Mouse (Mus musculus) heart, postnatal 0 days (tissue): Measurements from ENCODE around the gene Ets2. TPM values are rescaled to one million over a fixed set of nuclear protein-coding genes. Genes with fewer than 3 reads are reported as not detected.

Experiments used
- ATAC-seq: fragments of 200-750 bp; cut with Nextera tagmentation; 2 replicates; pipeline ENCODE4 v1.8.0; 2017; ENCODE audit warnings: low read depth, moderate number of reproducible peaks, moderate library complexity; ENCODE audit not compliant: insufficient read depth
- DNase-seq: peaks from one replicate; pipeline ENCODE4 v3.0.0-alpha.2; 2016; ENCODE audit warnings: low spot score
- H3K27ac ChIP-seq: fragments of 300-500 bp; sonication (generic); 2 replicates; pipeline ENCODE4 v1.5.1; 2014; ENCODE audit warnings: low read depth, mild to moderate bottlenecking
- H3K27me3 ChIP-seq: fragments of 300-500 bp; sonication (generic); 2 replicates; pipeline ENCODE4 v1.6.1; 2014; ENCODE audit warnings: low read length, mixed read lengths; ENCODE audit not compliant: control insufficient read depth, insufficient read depth
- H3K36me3 ChIP-seq: fragments of 300-500 bp; sonication (generic); replicated peaks from 2 replicates; pipeline ENCODE4 v1.6.1; 2014; ENCODE audit warnings: low read length, mixed read lengths; ENCODE audit not compliant: control insufficient read depth, insufficient read depth
- H3K4me1 ChIP-seq: fragments of 300-500 bp; sonication (generic); 2 replicates; pipeline ENCODE4 v1.6.1; 2014; ENCODE audit warnings: antibody characterized with exemption; ENCODE audit not compliant: control insufficient read depth, insufficient read depth
- H3K4me2 ChIP-seq: fragments of 300-500 bp; sonication (generic); 2 replicates; pipeline ENCODE4 v1.6.1; 2014; ENCODE audit warnings: low read depth, mild to moderate bottlenecking, low read length, moderate library complexity
- H3K4me3 ChIP-seq: fragments of 300-500 bp; sonication (generic); 2 replicates; pipeline ENCODE4 v1.5.1; 2014; ENCODE audit warnings: low read depth, low read length
- H3K9ac ChIP-seq: fragments of 300-500 bp; sonication (generic); replicated peaks from 2 replicates; pipeline ENCODE4 v1.6.1; 2014; ENCODE audit warnings: low read depth, low read length, mixed read lengths
- H3K9me3 ChIP-seq: fragments of 300-500 bp; sonication (generic); replicated peaks from 2 replicates; pipeline ENCODE4 v1.6.1; 2016; ENCODE audit warnings: low read length; ENCODE audit not compliant: control insufficient read depth
- CTCF ChIP-seq: IDR thresholded peaks from 2 replicates; pipeline ENCODE4 v1.5.1; 2016; ENCODE audit warnings: antibody characterized with exemption, control low read depth, low read depth
- EP300 ChIP-seq: IDR thresholded peaks from 2 replicates; pipeline ENCODE4 v1.6.1; 2016; ENCODE audit warnings: antibody characterized with exemption, low read depth
- WGBS: fragments of 180-500 bp; shearing (Covaris S2); extraction: QIAGEN DNeasy Blood & Tissue Kit; methylation state at CpG from one replicate; pipeline ENCODE4 v1.1.7; 2014; 5-methylcytosine and 5-hydroxymethylcytosine counted together
- polyA plus RNA-seq: library from polyadenylated mRNA; unstranded; fragments of >200 nt; fragmentation: Nextera tagmentation; extraction: Ambion mirVana; gene quantifications from 2 replicates; pipeline ENCODE4 v1.2.1, GENCODE M21; 2015
- total RNA-seq: library from RNA; depleted of rRNA; stranded (reverse); fragments of >200 nt; gene quantifications from 2 replicates; pipeline ENCODE4 v1.2.3, GENCODE M21; 2014; ENCODE audit warnings: low replicate concordance

Gene Ets2
- total and polyA plus RNA-seq, 2 experiments from 2014 or later = 44.0 to 61.2 TPM

DNA sequence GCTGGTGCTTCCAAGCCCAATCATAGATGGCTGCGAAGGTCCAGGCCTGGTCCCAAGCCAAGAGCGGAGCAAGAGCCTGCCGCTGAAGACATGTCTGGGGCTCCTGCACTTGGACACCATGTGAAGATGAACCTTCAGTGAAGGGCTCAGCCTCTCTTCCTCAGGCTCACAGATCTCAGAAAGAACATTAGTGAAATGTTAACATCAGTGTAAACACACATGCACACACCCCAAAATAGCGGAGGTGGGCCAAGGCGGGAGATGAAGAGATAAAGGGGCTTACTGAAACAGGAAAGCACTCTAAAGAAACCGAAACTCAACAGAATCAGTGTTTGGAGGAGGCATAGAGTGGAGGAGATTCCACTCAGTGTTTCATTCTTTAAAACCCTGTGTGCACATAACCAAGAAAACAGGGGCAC is 48.3 kb downstream of the Ets2 start:
- peaks cover 34% of the 10 kb centered on the region for H3K4me1 ChIP-seq
- no peaks in the 10 kb centered on the region for H3K27me3 ChIP-seq
- no peak overlapping the region; the same call in 1 of the 2 replicates for H3K4me2 ChIP-seq
- TF ChIP-seq CTCF (no peak), EP300 (no peak)
- peak overlapping the region; percentile 23; the same call in 1 of the 2 replicates for H3K27ac ChIP-seq
- no peak overlapping the region for H3K4me3 ChIP-seq
- DNase-seq = no peak
- ATAC-seq = no peak
- WGBS = 67% methylated on average over 6 of the region's 6 CpGs
- no peak overlapping the region for H3K9ac ChIP-seq
- H3K36me3 ChIP-seq = no peaks in the 10 kb centered on the region
- no peaks in the 10 kb centered on the region for H3K9me3 ChIP-seq

DNA sequence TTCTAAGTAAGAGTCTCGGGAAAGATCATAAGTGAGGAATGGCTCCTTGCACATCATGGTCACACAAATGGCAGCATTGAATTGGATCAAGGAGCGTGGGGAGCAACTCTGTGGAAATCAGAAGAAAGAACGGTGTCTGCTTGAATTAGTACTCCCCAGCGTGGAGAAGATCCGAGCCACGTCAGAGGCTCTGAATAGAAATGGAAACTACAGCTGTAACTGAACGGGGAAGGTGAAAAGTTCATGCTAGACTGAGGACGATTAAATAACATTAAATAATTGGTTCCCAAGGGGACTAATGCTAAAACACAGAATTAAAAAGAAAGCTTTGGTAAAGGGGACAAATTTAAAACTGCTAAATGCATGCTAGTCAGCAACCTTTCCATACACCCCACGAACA is 50.6 kb downstream of the Ets2 start:
- TF ChIP-seq CTCF = no peak
- Histone ChIP-seq H3K4me1 (peaks cover 34% of the 10 kb centered on the region), H3K4me2 (no peak overlapping the region), H3K9me3 (no peaks in the 10 kb centered on the region), H3K4me3 (no peak overlapping the region), H3K36me3 (no peaks in the 10 kb centered on the region), H3K9ac (no peak overlapping the region), H3K27me3 (no peaks in the 10 kb centered on the region), H3K27ac (peak overlapping the region; percentile 72)
- whole genome bisulfite sequencing = 42% methylated on average over 9 of the region's 9 CpGs
- DNase-seq (peak; percentile 59), ATAC-seq (no peak; the same call in 1 of the 2 replicates)

DNA sequence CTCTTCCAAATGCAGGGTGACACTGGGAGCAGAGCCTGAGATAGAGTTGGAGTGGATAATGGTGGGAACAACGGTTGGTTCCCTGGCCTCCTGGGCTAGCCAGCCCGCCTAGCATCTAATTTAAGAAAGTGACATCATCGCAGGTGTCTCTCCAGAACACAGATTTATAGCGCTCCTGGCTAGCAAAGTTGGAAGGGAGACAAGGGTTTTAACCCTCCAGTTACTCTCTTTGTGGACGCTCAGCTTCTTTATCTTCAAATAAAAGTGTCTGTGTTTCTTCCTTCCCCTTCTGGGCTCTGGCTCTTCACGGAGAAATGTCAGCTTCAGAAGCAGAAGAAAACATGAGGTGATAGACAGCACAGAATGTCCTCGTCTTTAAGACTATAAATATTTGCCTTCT is 51.4 kb downstream of the Ets2 start:
- Histone ChIP-seq H3K36me3 (no peaks in the 10 kb centered on the region), H3K4me1 (peaks cover 34% of the 10 kb centered on the region), H3K27ac (peak overlapping the region; percentile 72), H3K9ac (0 out of 2 replicates have a peak overlapping the region, but pooled peaks have one; percentile 11), H3K4me2 (no peak overlapping the region; the same call in 1 of the 2 replicates), H3K9me3 (no peaks in the 10 kb centered on the region), H3K4me3 (no peak overlapping the region), H3K27me3 (no peaks in the 10 kb centered on the region)
- peak; percentile 72 for DNase-seq
- WGBS = 6% methylated on average over 7 of the region's 7 CpGs
- peak; percentile 81 for ATAC-seq
- TF ChIP-seq CTCF (no peak), EP300 (no peak)

DNA sequence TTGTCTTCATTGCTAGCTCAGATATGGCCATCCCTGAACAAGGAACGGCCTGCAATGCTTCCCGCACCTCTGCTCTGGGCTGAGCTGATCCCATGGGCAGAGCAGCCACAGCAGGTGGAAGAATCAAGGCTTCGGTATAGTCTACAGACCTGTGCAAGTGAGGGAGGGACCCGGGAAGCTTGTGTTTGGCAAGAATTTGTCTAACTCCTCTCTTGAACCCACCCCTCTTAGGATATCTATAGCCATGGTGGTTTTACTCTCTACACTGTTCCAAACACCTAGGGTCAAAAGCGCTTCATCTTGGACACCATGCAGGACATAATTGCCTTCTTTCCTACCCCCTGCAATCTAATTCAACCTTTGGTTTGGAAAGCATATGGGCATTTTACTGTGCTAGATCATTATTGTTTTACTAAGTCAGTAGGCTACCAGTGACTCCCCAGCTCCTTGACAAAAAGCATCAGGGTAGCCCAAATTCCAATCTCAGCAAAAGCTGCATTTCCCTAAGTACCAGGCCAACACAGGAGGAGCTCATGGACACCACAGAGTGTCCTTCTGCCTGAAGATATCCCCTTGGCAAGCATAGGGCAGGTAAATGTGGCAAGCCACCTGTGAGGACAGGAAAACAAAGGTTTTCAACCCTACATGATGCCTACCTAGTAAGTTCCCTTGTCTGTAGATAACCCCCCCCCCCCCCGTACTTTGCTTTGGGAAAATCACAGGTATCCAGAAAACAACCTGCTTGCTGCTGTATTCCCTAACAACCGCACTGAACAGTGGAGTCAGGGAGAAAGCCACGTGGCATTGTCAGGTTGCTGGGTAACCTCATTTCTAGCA is 57.5 kb downstream of the Ets2 start:
- no peak overlapping the region for H3K4me2 ChIP-seq
- H3K9me3 ChIP-seq = no peaks in the 10 kb centered on the region
- TF ChIP-seq EP300 (no peak), CTCF (no peak)
- WGBS = 71% methylated on average over 8 of the region's 8 CpGs
- peaks cover 17% of the 10 kb centered on the region for H3K4me1 ChIP-seq
- no peak overlapping the region for H3K4me3 ChIP-seq
- H3K9ac ChIP-seq = no peak overlapping the region
- no peaks in the 10 kb centered on the region for H3K36me3 ChIP-seq
- ATAC-seq = no peak; the same call in 1 of the 2 replicates
- H3K27ac ChIP-seq = peak overlapping the region; percentile 71
- no peak for DNase-seq
- H3K27me3 ChIP-seq = no peaks in the 10 kb centered on the region

DNA sequence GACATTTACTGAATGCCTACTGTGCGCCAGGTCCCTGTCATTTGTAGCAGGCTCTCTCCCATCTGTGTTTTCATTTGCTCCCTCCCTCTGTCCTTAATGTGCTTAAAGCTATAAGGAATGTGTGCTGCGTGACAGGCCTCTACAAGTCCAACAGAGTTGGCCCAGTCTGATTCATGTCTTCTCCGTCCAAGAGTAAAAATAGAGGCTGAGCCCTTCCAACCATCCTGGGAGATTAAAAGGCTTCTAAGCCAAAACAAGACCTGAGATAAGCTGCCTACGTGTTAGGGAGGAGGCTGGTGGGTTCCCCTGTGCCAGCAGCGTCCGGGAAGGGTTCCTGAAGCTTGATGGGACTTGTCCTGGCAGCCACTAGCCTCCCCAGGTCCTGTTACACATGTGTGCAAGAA is 58.1 kb downstream of the Ets2 start:
- 21% methylated on average over 6 of the region's 6 CpGs for WGBS
- H3K27ac ChIP-seq = peak overlapping the region; percentile 71
- ATAC-seq = peak; percentile 88

DNA sequence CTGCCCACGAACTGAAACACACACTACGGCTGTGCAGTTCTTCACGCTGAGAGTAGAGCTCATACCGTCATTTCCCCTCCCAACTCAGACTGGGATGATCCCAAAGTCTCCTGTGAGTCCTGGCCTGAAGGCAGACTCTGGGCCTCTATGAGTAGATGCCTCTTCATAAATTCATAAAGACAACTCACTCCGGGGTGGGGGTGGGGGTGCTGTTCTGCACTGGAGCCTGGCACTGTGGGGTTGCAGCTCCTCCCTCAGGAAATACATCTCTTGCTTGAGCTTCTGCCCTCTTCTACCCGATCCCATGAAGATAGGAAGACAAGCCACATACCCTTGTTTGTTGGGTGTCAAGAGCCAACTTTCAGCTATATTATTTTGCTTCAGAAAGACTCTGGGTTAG is 59.9 kb downstream of the Ets2 start:
- Histone ChIP-seq H3K27me3 (no peaks in the 10 kb centered on the region), H3K27ac (0 out of 2 replicates have a peak overlapping the region, but pooled peaks have one; percentile 7), H3K36me3 (no peaks in the 10 kb centered on the region), H3K4me1 (peaks cover 24% of the 10 kb centered on the region), H3K4me3 (no peak overlapping the region), H3K9me3 (no peaks in the 10 kb centered on the region), H3K9ac (no peak overlapping the region), H3K4me2 (no peak overlapping the region)
- no peak for TF ChIP-seq EP300
- TF ChIP-seq CTCF = no peak; the same call in 1 of the 2 replicates
- no peak for ATAC-seq
- DNase-seq = no peak
- 75% methylated on average over 6 of the region's 6 CpGs for WGBS

More for the DNA sequence above, 58.1 kb downstream of the Ets2 start:
- no peak overlapping the region for H3K4me3 ChIP-seq
- no peaks in the 10 kb centered on the region for H3K36me3 ChIP-seq
- no peak overlapping the region for H3K4me2 ChIP-seq
- H3K4me1 ChIP-seq = peaks cover 17% of the 10 kb centered on the region
- no peak overlapping the region for H3K9ac ChIP-seq
- H3K27me3 ChIP-seq = no peaks in the 10 kb centered on the region
- H3K9me3 ChIP-seq = no peaks in the 10 kb centered on the region
- peak; percentile 89 for DNase-seq
- TF ChIP-seq CTCF = no peak
- peak; percentile 72; the same call in 1 of the 2 replicates for TF ChIP-seq EP300
